24 mouse cellular contexts compared by ENCODE assay signal in genomic region chr5:24391864-24392263, GRCm38 (mm10). TPM values are rescaled to one million over a fixed set of nuclear protein-coding genes. Genes with fewer than 3 reads are reported as not detected.
A peak's percentile ranks its signal among the peaks of the same experiment; 100 is the strongest.
DNase-seq lines count a peak whose midpoint lies in the region; ATAC-seq and TF ChIP-seq lines count a peak whose summit lies in the region.
"Had no signal": no experiment of that assay in that cellular context is flagged by ENCODE, and none has a peak within 500 bp of the region (broad histone marks: within the 10 kb centered on the region; RNA-seq: fewer than 3 reads in every experiment).

Gene Atg9b (minus strand): TSS chr5:24392143.

- TF ChIP-seq CTCF in cerebellum, adult 2 months (IDR thresholded peaks at IDR 0.05; ENCODE audit: borderline replicate concordance, insufficient read depth, low read depth, low read length) = no peak
- TF ChIP-seq CTCF in heart, postnatal 0 days (IDR thresholded peaks at IDR 0.05; ENCODE audit: low read depth) = no peak
- no peak for TF ChIP-seq CTCF in forebrain, postnatal 0 days (IDR thresholded peaks at IDR 0.05; ENCODE audit: low read depth)

- no peak within 1 kb of the TSS for H3K27ac ChIP-seq in cerebellum, adult 2 months (ENCODE audit: insufficient read depth, low read length)
- H3K27ac ChIP-seq in heart, postnatal 0 days (ENCODE audit: low read depth) = peak within 1 kb of the TSS; percentile 92; the same call in 1 of the 2 replicates
- peak within 1 kb of the TSS; percentile 52 for H3K27ac ChIP-seq in intestine, embryonic 15.5 days
- H3K27ac ChIP-seq in stomach, embryonic 15.5 days = peak within 1 kb of the TSS; percentile 40; the same call in 1 of the 2 replicates
- no peak within 1 kb of the TSS for H3K27ac ChIP-seq in forebrain, postnatal 0 days (ENCODE audit: low read depth, low read length)
- H3K27ac ChIP-seq: embryonic facial prominence, embryonic 13.5 days; forebrain, embryonic 12.5 days; hindbrain, embryonic 14.5 days had no signal

- no peak within 1 kb of the TSS for H3K4me2 ChIP-seq in heart, postnatal 0 days (ENCODE audit: low read depth, low read length)
- H3K4me2 ChIP-seq in intestine, embryonic 15.5 days (replicated peaks) = no peak within 1 kb of the TSS; the same call in 1 of the 2 replicates
- H3K4me2 ChIP-seq in stomach, embryonic 15.5 days = no peak within 1 kb of the TSS
- no peak within 1 kb of the TSS for H3K4me2 ChIP-seq in forebrain, postnatal 0 days (ENCODE audit: low read depth)

- H3K4me1 ChIP-seq in cerebellum, adult 2 months (ENCODE audit: control insufficient read depth, insufficient read depth, low read length) = peaks cover 5% of the 10 kb centered on the region; the same call in 1 of the 2 replicates
- peaks cover 26% of the 10 kb centered on the region for H3K4me1 ChIP-seq in heart, postnatal 0 days (ENCODE audit: control insufficient read depth, insufficient read depth)
- peaks cover 31% of the 10 kb centered on the region for H3K4me1 ChIP-seq in intestine, embryonic 15.5 days (replicated peaks)
- H3K4me1 ChIP-seq in stomach, embryonic 15.5 days = peaks cover 24% of the 10 kb centered on the region
- peaks cover 12% of the 10 kb centered on the region for H3K4me1 ChIP-seq in forebrain, postnatal 0 days (ENCODE audit: insufficient read depth)

- DNase-seq in cerebellum, adult 9-11 months = peak; percentile 48
- no peak for DNase-seq in cerebellum, adult 2 months
- DNase-seq in heart, postnatal 0 days (ENCODE audit: low spot score) = no peak
- no peak for DNase-seq in heart, adult 9 months (ENCODE audit: low spot score in 2 of 2)
- DNase-seq in forebrain, postnatal 0 days = no peak
- DNase-seq: adrenal gland, postnatal 14 days; cerebellum, postnatal 36 days; embryo, embryonic 11 days; gastrocnemius, postnatal 25 days; heart, postnatal 4 days; layer of hippocampus, adult 9-11 months; right cerebral cortex, postnatal 4 days; thymus, adult 2 months had no signal

- H3K9ac ChIP-seq in heart, postnatal 0 days (replicated peaks; ENCODE audit: low read depth, low read length) = no peak within 1 kb of the TSS
- no peak within 1 kb of the TSS for H3K9ac ChIP-seq in intestine, embryonic 15.5 days
- no peak within 1 kb of the TSS for H3K9ac ChIP-seq in stomach, embryonic 15.5 days
- H3K9ac ChIP-seq in forebrain, postnatal 0 days = no peak within 1 kb of the TSS
- H3K9ac ChIP-seq: embryonic facial prominence, embryonic 13.5 days; forebrain, embryonic 12.5 days; hindbrain, embryonic 14.5 days; kidney, embryonic 15.5 days had no signal

- peaks cover 4% of the 10 kb centered on the region; the same call in 1 of the 2 replicates for H3K36me3 ChIP-seq in heart, postnatal 0 days (replicated peaks; ENCODE audit: control insufficient read depth, insufficient read depth, low read length)
- no peaks in the 10 kb centered on the region for H3K36me3 ChIP-seq in intestine, embryonic 15.5 days
- H3K36me3 ChIP-seq in stomach, embryonic 15.5 days = no peaks in the 10 kb centered on the region
- H3K36me3 ChIP-seq in forebrain, postnatal 0 days (ENCODE audit: insufficient read depth) = no peaks in the 10 kb centered on the region
- H3K36me3 ChIP-seq: embryonic facial prominence, embryonic 13.5 days; forebrain, embryonic 12.5 days; kidney, embryonic 15.5 days had no signal

- no peaks in the 10 kb centered on the region for H3K27me3 ChIP-seq in cerebellum, adult 2 months (ENCODE audit: control insufficient read depth, insufficient read depth, low read length)
- H3K27me3 ChIP-seq in heart, postnatal 0 days (ENCODE audit: control insufficient read depth, insufficient read depth, low read length) = no peaks in the 10 kb centered on the region
- H3K27me3 ChIP-seq in intestine, embryonic 15.5 days (replicated peaks) = 0 out of 2 replicates have a peak, but pooled peaks cover 7% of the 10 kb centered on the region
- peaks cover 9% of the 10 kb centered on the region for H3K27me3 ChIP-seq in stomach, embryonic 15.5 days (replicated peaks)
- 0 out of 2 replicates have a peak, but pooled peaks cover 7% of the 10 kb centered on the region for H3K27me3 ChIP-seq in forebrain, postnatal 0 days (ENCODE audit: insufficient read depth, low read length)
- H3K27me3 ChIP-seq: CH12.LX had no signal

- H3K4me3 ChIP-seq in cerebellum, adult 2 months (replicated peaks; ENCODE audit: insufficient read depth, low read depth, low read length) = no peak within 1 kb of the TSS
- H3K4me3 ChIP-seq in heart, postnatal 0 days (ENCODE audit: low read depth, low read length) = no peak within 1 kb of the TSS
- no peak within 1 kb of the TSS for H3K4me3 ChIP-seq in intestine, embryonic 15.5 days (replicated peaks)
- no peak within 1 kb of the TSS for H3K4me3 ChIP-seq in stomach, embryonic 15.5 days (replicated peaks)
- no peak within 1 kb of the TSS for H3K4me3 ChIP-seq in forebrain, postnatal 0 days (ENCODE audit: low read depth, low read length)
- H3K4me3 ChIP-seq: embryonic facial prominence, embryonic 13.5 days; forebrain, embryonic 12.5 days; kidney, embryonic 15.5 days; midbrain, embryonic 10.5 days had no signal

- TF ChIP-seq EP300 in heart, postnatal 0 days (IDR thresholded peaks at IDR 0.05; ENCODE audit: low read depth) = no peak

- H3K9me3 ChIP-seq in heart, postnatal 0 days (replicated peaks; ENCODE audit: control insufficient read depth, low read length) = no peaks in the 10 kb centered on the region
- H3K9me3 ChIP-seq in intestine, embryonic 15.5 days = no peaks in the 10 kb centered on the region
- H3K9me3 ChIP-seq in stomach, embryonic 15.5 days = no peaks in the 10 kb centered on the region
- no peaks in the 10 kb centered on the region for H3K9me3 ChIP-seq in forebrain, postnatal 0 days (ENCODE audit: low read length)
- H3K9me3 ChIP-seq: embryonic facial prominence, embryonic 13.5 days; forebrain, embryonic 12.5 days; kidney, embryonic 15.5 days; midbrain, embryonic 10.5 days had no signal

- no peak for ATAC-seq in heart, postnatal 0 days (ENCODE audit: insufficient read depth, low read depth)
- ATAC-seq in intestine, embryonic 15.5 days = no peak
- no peak for ATAC-seq in stomach, embryonic 15.5 days (ENCODE audit: insufficient read depth, low FRiP score, low read depth)
- ATAC-seq in forebrain, postnatal 0 days = no peak
- no peak for ATAC-seq in CD4-positive, CD25-positive, alpha-beta regulatory T cell, adult 4 months
- ATAC-seq: lung, postnatal 0 days; midbrain, embryonic 16.5 days had no signal

- no peak for TF ChIP-seq POLR2A in cerebellum, adult 2 months (IDR thresholded peaks at IDR 0.05; ENCODE audit: borderline replicate concordance, insufficient read depth, low read length)

- 82% methylated on average over 7 of the region's 7 CpGs for WGBS in cerebellum, adult 2 months
- 91% methylated on average over 7 of the region's 7 CpGs for WGBS in heart, postnatal 0 days
- WGBS in intestine, embryonic 15.5 days = 84% methylated on average over 7 of the region's 7 CpGs
- WGBS in stomach, embryonic 15.5 days = 80% methylated on average over 7 of the region's 7 CpGs
- WGBS in forebrain, postnatal 0 days = 87% methylated on average over 7 of the region's 7 CpGs

RNA-seq across cellular contexts. Expression of gene Atg9b, which starts in this region (rescaled TPM):
- 4.1 and 4.4 TPM in 2 replicates for polyA plus RNA-seq in cerebellum, adult 2 months (2012; rRNA removed)
- total RNA-seq in heart, postnatal 0 days (2014; rRNA removed; ENCODE audit: low replicate concordance) = 0.15 and 0.66 TPM in 2 replicates
- 0.34 and 0.47 TPM in 2 replicates for polyA plus RNA-seq in heart, postnatal 0 days (2015; fragmentation: Nextera tagmentation; extraction: Ambion mirVana)
- polyA plus RNA-seq in intestine, embryonic 15.5 days (2015; fragmentation: Nextera tagmentation; extraction: Ambion mirVana) = 1.6 and 2.4 TPM in 2 replicates
- polyA plus RNA-seq in stomach, embryonic 15.5 days (2015; fragmentation: Nextera tagmentation; extraction: Ambion mirVana) = 2.0 and 2.5 TPM in 2 replicates
- 8.0 and 9.5 TPM in 2 replicates for total RNA-seq in forebrain, postnatal 0 days (2014; rRNA removed)
- 3.4 and 5.1 TPM in 2 replicates for polyA plus RNA-seq in forebrain, postnatal 0 days (2015; fragmentation: Nextera tagmentation; extraction: Ambion mirVana)
- 1 to 10 TPM; 2.2 to 3.2 TPM for polyA plus RNA-seq in CD4-positive, CD25-positive, alpha-beta regulatory T cell, adult 4 months (2017; shearing (Covaris generic))

Comparison
In these comparisons a context has a peak if more than half of its experiments do, and no peak if none do; other contexts are left out.
1. H3K27ac ChIP-seq: peak in heart, postnatal 0 days (single experiment), intestine, embryonic 15.5 days (single experiment) and stomach, embryonic 15.5 days (single experiment); none in cerebellum, adult 2 months (single experiment) and forebrain, postnatal 0 days (single experiment).